Mouse (Mus musculus): ENCODE measurements around the gene Il2rb.

DNA sequence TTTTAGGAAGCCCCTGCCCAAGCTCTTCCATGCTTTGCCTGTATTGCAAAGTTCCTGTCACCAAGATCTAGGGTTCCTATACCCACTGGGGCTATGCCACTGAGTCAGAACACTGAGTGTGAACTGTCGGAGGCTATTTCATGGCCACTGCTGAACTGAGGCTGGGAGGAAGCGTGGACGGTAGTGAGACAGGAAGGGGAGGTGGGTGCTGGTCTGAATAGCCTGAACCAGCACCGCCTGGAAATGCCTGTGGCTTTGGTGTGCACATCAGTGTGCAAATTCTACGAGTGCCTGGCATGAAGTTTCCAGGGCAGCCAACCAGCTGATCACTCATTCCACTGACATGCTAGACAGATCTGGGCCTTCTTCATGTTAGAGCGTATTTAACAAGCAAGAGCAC is 26.8 kb upstream of the Il2rb start:
- TF ChIP-seq ZC3H11A (IDR thresholded peaks at IDR 0.05; ENCODE audit: borderline replicate concordance, low read depth, low read length) (no peak), ZNF384 (IDR thresholded peaks at IDR 0.05; ENCODE audit: low read depth, low read length) (no peak), CHD2 (IDR thresholded peaks at IDR 0.05; ENCODE audit: low read depth, low read length) (no peak)

Data from ES-E14 (cell line).